Mouse (Mus musculus): Measurements from ENCODE around the gene Smarca4. TPM values are rescaled to one million over a fixed set of nuclear protein-coding genes. Genes with fewer than 3 reads are reported as not detected.
A peak's percentile ranks its signal among the peaks of the same experiment; 100 is the strongest.
"Not testable (repeated sequence)": the region's sequence is repeated elsewhere in the genome, so short reads cannot be mapped to it uniquely, and the experiment has no call there.

Smarca4 gene
- polyA plus RNA-seq (2017; shearing (Covaris generic)): 10 to 100 TPM; 26.2 to 34.6 TPM

DNA sequence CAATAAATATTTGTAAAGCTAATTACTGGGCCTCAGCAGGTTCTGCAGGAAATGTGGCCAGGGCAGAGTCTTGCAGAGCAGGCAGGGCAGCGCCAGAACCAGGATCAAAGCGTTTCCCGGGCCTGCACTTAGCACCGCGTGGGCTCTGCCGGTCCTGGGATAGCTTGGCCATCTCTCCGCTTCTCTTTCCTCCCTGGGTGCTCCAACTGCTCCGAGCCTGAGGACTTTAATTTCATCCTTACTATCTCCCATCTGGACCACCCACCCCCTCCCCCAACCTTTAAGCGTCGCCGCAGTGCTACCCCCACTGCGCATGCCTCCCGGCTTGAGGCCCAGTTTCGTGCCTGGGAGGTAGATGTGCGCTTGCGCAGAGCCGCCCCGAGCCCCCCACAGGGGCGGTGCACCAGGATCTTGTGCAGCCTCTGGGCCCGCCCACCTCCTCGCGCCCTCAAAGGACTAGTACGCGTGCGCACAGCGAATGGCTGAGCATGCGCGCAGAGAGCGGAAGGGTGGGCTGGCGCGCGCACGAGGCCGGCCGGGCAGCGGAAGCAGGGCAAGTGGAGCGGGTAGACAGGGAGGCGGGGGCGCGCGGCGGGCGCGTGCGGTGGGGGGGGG is at the start of gene Smarca4:
Smarca4 (plus strand) TSS at position 553 of the 615 bp plus-strand sequence.
- peak; percentile 88 for ATAC-seq

DNA sequence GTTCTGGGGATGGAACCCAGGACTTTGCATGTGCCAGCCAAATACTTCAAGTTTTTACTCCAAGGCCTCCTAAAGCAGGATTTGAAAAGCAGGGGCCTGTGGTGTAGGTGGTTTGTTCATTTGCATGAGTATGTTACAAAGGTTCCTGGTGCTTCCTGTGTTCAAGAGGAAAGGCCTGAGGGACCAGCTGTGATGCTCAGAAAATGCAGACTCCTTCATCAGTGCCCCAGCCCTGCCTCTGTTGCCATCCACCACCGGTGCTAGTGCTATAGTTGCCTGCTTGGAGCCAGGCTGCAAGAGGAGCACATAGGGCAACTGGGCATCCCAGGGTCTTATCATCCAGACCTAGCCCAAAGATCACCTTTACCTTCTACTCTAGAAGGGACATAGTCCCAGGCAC is 49.4 kb upstream of the Smarca4 start:
- ATAC-seq: no peak

DNA sequence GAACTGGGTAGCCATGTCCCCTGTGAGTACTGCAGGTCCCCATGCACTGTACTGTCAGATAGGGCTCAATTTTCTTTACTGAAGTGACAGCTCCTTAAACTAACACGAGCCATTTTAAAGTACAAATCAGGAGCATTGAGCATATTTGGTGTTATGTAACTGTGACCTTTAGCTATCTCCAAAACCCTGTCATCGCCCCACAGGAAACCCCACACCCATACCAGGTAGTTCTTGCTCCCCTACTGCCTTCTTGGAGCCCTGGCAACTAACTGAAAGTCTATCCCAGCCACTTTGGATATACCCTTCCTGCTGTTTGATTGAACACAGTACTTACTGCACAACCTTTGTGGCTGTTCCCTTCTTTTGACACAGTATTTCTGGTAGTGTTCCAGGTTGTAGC is 48.9 kb upstream of the Smarca4 start:
- peak; percentile 54 for ATAC-seq

DNA sequence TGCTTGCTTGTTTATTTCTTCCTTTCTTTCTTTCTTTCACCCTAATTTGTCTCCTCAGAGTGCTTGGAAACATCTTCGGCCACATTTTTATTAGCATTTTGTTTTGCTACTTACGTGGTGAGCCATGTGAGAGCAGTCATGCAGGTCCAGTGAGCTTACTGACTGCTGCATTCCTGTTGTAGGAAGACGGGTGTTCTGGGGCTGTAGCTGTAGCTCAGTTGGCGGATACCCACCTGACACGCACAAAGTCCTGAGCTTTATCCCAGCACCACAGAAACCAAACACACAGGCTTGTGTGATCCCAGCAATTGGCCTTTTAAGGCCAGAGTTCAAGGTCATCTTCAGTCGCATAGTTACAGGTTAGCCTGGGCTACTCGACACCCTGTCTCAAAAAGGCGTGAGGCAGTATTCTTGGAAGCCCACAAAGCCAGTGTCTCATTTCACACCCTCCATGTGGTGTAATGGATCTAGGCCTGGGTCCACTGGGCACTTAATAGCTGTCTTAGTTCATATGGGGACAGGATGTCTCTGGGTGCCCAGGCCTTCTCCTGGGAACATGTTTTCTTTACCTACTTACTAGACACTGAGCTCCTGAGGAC is 47.2 kb upstream of the Smarca4 start:
- no peak for ATAC-seq

DNA sequence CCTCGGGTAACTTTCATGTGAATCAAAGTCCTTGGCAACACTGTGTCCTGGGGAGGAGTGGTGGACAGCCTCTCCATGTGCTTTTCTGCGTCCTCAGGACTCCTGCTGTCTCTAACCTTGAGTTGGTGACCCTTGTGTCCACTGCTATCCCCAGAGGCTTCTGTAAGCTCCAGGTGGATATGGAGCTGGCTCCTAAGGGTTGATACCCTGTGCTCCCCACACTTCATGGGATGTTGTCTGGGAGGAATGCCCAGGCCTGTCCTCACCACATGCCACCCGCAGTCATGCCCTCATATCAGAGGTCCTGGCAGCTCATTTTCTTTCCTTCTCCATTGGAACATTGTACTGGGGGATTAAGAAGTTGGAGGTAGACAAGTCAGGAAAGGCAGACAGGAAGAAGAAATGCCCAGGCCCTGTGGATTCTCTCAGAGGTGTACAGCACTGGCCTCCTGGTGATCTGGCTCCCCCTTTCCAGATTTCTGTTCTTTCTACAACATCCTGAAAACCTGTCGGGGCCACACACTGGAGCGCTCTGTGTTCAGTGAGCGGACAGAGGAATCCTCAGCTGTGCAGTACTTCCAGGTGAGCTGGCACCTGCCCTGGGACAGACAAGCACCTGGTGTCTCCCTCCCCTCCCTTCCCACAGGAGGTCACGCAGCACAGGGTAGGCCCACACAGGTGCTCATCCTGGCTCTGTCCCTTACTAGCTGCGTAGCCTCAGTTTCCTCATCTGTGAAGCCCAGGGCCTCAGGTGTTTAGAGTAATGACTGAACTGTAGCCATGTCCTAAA is 41.8 kb upstream of the Smarca4 start:
- no peak for ATAC-seq

DNA sequence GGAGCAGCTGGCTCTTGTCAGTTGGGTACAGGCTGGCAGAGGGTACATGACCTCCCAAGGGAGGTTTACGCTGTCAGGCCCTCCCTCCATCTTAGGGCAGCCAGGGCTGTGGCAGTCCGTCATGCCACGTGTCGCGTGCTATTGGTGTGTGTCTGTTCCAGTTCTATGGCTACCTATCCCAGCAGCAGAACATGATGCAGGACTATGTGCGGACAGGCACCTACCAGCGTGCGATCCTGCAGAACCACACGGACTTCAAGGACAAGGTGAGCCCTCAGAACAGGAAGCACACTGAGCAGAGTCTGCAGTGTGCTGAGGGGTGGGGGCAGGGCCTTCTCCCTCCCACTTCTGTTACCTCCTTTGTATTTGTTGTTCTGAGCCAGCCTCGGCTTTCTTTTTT is 40.7 kb upstream of the Smarca4 start:
- no peak for ATAC-seq

DNA sequence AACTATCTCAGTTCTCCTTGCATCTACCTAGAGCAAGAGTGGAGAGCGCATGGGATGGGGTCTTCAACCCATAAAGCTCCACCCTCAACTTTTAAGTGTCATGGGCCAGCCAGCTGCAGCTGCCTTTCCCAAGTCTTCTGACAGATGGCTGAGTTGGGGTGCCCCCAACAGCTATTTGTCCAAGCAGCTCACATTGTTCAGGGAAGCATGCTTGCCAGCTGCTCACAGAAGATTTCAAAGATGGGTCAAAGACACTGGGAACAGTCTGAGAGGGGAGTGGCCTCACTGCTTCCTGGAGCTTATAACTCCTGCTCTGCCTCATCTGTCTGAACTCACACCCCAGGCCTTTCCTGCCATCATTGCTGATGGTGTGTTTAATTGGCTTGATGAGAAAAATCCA is 39.7 kb upstream of the Smarca4 start:
- ATAC-seq: no peak

DNA sequence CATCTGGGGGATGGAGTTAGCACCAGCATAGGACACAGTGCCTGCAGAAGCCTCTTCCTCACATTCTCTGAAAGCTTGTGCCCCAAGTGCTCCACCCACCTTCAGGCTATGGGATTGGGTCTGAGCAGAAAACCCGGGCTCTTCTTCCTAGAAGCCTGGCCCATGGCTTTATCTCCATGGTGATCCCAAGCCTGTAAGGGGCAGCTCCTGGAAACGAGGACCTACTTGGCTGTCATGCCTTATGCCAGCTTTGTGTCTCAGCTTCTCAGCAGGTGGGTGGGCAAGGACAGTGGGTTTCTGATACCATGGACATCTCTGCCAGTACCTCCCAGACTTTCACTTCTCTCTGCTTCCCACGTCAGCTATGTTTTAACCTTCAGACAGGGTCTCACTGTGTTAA is 37.7 kb upstream of the Smarca4 start:
- ATAC-seq: no peak

DNA sequence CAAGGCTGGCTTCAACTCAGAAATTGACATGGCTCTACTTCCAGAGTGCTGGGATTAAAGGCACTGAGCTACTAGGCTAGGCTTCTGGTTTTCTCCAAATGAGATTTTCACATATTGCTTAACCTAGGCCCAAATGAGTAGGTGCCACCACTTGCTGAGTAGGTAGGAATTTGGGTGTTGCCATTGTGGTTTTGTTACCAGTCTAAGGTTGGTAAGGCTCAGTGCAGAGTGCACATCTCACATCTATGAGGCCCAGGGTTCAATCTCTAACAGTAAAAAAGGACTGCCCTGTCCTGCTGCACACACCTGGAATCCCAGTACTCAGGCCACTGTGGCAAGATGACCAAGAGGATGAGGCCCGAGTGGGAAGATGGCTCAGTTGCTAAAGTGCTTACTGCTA is 30.6 kb upstream of the Smarca4 start:
- no peak for ATAC-seq

DNA sequence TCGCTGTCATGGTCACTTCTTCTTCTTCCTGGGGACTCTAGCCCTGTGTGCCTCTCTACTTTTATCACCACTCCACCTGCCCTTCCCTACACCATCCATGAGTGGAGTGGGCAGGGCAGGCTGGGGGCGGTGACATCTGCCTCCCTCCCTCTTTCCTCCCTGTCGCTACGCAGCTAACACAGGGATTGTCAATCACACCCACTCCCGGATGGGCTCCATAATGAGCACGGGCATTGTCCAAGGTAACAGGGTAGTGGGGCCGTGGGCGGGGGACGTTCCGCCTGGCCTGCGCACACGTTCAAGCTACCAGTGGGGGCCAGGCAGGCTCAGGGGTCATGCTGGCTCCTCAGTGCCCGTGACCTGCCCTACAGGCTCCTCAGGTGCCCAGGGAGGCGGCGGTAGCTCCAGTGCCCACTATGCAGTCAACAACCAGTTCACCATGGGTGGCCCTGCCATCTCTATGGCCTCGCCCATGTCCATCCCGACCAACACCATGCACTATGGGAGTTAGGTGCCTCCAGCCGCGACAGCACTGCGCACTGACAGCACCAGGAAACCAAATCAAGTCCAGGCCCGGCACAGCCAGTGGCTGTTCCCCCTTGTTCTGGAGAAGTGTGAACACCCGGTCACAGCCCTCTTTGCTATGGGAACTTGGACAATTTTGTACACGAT is 28.2 kb upstream of the Smarca4 start:
- ATAC-seq: no peak

DNA sequence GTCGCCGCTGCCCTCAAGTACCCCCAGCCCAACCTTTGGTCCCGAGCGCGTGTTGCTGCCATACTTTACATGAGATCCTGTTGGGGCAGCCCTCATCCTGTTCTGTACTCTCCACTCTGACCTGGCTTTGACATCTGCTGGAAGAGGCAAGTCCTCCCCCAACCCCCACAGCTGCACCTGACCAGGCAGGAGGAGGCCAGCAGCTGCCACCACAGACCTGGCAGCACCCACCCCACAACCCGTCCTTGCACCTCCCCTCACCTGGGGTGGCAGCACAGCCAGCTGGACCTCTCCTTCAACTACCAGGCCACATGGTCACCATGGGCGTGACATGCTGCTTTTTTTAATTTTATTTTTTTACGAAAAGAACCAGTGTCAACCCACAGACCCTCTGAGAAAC is 27.6 kb upstream of the Smarca4 start:
- ATAC-seq: no peak

DNA sequence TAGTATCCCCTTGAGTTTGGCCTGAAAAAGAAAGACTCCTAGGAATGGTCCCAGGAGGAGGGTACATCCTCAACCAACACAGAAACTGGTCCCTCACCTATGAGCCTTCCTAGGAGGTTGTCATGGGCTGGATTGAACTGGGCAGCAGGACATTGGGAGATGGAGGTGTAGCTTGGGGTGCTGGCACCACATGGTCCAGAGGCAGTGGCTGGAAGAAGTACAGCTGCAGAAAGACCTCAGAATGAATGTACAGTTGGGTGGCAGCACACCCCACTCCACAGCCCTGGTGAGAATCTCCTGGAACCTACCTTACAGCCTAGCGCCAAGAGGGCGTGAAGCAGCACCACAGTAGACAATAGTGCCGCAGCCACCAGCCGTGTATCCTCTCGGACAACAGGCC is 26.4 kb upstream of the Smarca4 start:
- ATAC-seq: no peak

DNA sequence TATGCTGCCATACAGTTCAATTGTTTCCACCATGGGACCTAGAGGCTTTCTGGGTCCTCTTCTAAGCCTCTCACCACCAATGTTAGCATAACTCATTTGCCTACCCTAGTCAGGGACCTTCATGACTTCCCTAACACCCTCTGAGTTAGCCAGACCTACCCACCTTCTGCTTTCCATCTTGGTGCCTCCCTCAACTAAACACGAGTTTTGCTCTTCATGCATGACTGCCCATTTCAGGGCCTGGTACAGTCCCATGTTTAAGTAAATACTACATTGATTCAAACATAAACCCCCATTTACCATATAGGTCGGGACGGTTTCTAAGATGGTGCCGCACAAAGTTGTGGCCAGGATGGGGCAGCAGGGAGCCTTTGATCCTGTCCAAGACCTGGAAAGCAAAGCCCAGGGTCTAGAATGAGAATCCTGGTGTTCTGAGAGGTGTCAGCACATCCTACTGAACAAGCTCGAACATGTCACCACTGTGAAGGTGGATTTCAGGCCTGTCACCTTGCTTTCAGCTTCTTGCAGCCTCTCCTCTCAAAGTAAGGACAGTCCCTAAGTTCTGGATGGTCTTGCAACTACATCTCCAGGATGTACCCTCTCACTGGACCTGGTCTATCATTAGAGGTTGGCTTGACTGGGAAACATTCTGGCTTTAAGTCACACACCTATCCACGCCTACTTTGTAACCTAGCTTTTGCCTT is 24.7 kb upstream of the Smarca4 start:
- no peak for ATAC-seq

DNA sequence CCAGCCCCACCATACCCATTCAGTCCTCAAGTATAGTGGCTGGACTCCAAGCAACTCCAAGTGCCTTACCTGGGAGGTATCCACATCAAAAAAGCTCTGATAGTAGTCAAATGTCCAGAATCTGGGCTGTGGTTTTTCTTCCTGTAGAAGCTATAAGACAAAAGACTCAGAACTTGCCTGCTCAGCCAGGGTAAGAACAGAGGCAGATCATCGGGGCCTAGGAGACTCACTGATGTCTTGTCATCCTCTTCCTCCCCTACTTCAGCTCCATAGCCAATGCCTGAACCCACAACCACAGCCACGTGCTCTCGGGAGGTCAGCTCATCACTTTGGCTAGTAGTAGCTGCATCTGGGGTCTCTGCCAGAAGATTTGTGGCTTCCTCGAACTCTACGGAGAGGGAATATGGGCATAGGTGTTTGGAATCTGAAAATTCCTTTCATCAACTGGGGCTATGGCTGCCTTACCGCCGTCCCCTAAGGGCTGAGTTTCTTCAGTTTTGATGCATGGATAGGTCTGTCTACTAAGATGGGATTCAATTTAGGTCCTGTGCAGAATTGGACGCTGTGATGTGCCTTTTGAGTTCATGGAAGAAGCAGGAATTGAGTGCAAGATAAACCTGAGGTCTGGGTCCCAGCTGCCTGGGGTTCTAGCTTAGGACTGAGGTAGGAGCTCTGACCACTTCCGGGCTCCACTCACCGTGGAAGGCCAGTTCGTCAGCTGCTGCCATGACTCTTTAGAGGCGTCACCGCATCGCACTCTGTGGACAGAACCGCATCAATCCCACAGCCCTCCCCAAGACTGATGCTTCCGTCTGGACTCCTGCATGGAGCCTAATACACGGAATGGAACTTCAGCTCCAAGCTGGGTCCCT is 23.9 kb upstream of the Smarca4 start:
- ATAC-seq: peak; percentile 32

DNA sequence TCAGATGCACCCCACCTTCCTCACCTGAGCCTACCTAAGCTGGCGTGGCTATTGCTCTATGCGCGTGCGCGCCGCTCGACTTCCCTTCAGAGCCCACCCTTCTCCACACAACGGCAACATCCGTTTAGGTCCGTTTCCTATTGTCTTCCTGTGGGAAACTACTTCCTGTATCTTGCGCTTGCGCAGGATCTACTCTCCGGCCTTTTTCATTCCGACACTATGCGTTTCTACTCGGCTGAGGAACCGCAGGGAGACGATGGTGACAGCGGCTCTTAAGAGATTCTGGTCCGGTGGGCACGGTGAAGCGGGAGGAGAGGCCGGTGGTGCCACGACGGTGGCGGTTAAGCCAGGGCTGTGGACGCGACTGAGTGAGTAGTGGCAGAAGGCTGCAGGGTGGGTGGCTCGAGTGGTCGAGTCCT is 23.3 kb upstream of the Smarca4 start, which contains the start of the genes Timm29 and Yipf2:
Timm29 (plus strand) TSS at position 20 of the 419 bp plus-strand sequence.
Yipf2 (minus strand) TSS at position 126 of the 419 bp plus-strand sequence.
- peak; percentile 82 for ATAC-seq

DNA sequence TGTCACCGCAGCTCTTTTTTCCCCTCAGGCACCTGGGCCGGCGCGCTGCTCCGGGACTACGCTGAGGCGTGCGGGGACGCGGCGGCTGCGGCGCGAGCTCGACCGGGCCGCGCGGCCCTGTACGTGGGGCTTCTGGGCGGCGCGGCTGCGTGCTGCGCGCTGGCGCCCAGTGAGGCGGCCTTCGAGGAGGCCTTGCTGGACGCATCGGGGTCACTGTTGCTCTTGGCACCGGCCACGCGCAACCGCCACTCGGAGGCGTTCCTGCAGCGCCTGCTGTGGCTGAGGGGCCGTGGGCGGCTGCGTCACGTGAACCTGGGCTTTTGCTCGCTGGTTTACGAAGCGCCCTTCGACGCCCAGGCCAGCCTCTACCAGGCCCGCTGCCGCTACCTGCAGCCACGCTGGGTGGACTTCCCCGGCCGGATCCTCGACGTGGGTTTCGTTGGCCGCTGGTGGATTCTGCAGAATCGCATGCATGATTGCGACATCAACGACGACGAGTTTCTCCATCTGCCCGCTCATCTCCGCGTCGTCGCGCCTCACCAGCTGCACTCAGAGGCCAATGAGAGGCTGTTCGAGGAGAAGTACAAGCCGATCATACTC is 22.7 kb upstream of the Smarca4 start:
- ATAC-seq: peak; percentile 41

DNA sequence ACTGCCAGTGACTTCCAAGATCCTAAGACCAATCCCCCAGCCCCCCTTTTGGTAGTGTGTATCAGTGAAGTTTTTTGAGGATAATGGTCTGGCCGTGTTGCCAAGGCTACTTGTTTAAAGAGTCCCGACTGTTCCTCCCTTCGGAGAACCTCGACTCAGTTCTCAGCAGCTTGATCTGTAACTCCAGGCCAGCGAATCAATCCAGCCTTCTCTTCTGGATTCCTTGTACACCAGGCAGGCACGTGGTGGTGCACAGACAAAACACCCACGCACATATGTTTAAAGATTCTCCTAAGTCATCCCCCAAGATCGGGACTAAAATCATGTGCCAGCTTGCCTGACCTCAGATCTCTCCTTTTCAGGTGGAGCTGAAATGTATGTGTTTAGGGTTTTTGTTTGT is 21.6 kb upstream of the Smarca4 start:
- ATAC-seq: not testable (repeated sequence)

DNA sequence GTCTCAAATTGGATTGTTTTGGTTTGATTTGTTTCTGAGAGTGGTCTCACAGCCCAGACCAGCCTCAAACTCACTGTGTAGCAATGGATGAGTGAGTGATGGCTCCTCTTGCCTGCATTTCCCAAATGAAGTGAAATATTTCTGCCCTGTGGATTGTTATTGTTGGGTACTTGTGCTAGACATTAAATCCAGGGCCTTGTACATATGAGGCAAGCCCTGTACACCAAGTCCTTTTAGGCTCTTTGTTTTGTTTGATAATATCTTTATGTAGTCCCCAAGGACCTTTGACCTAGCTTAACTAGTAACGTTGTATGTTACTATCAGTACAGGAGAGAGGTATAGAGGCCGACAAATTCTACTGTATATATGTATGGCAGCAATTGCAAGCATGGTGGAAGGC is 21.1 kb upstream of the Smarca4 start:
- no peak for ATAC-seq

DNA sequence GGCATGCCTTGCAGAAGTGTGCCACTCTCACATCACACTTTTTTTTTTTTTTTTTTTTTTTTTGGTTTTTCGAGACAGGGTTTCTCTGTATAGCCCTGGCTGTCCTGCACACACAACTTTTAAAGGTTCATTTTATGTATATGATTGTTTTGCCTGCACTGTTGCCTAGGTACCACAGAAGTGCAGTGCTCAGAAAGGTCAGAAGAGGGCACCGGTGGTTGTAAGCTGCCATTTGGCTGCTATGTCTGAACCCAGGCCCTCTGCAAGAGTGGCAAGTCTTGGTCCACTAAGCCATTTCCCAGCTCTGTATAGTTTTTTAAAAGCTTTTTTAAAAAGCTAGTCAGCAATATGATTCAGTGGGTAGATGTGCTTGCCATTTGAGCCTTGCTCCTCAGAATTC is 17.8 kb upstream of the Smarca4 start:
- peak; percentile 53 for ATAC-seq

DNA sequence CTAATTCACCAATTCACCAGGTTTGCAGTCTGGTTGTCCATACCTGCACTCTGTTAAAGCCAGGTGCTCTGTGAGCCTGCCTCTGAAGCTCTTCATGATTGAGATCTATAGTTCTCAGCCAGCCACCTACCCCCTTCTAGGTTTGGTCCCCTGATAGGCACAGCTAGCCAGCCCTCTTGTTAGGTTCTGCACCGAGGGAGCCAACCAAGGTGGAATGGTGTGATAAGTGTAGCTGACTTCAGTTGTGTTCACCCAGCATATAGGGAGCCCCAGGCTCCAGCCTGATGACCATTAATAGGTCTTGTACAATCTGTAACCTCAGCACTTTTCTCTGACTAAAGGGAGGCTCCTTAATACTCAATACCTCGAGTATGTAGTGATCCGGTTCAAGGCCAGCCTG is 15.8 kb upstream of the Smarca4 start:
- ATAC-seq: no peak

DNA sequence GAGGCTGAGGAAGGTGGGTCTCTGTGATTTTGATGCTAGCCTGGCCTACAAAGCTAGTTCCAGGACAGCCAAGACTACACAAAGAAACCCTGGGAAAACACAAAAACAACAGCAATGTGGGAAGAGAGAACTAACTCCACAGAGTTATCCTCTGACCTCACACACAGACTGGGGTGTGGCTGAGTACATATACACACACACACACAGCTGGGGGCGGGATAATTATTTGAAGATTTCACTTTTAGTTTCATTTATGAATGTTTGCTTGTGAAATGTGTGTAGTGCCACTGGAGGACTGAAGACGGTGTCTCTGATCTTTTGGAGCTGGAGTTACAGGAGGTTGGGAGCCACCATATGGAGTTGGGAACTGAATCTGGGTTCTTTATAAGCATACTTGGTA is 14.9 kb upstream of the Smarca4 start:
- peak; percentile 57 for ATAC-seq

All from activated CD4-positive, CD25-positive, alpha-beta regulatory T cell, adult 4 months (primary cell).